Mouse (Mus musculus) lung, postnatal 36 days (tissue): ENCODE measurements around the gene Gsk3a.

Experiments used
- DNase-seq: peaks from one replicate; pipeline ENCODE4 v3.0.0; 2022; ENCODE audit warnings: mixed read lengths

Gene Gsk3a

DNA sequence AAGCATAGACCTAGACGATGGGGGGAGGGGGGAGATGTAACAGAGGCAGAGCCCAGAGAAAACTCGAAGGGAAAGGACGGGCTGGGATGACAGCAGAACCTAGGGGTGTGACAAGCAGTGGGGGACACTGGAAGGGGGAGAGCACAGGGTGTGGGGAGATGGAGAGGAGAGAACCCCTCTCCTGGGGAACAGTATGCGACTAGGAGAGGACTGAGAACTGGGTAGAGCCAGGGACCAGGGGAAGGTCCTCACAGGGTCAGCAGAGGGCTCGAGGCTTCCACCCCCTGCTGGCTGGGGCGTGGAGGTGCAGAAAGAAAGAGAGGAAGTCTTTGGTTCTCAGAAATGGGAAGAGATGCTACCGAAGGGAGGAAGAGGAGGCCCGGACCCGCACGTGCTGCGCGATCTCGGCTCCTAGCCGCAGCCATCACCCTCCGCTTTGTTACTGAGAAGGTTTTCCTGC, 56.3 kb downstream of the Gsk3a start:
- DNase-seq: peak; percentile 35

DNA sequence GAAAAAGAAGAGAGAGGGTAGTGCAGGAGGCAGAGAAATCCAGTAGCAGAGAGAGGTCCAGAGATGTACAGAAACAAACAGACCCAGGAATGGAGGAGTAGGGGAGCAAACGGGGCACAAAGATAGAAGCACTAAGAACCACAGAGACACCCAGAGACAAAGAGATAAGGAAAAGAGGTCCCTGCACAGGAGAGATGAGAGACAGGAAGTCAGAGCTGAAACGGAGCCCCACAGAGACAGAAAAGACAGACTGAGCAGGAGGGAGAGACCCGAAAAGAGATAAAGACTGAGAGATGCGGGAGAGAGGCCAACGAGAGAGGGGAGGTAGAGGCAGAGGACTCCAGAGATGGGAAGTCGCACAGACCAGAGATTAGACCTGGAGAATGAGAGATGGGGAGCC, 57.1 kb downstream of the Gsk3a start:
- DNase-seq: no peak

DNA sequence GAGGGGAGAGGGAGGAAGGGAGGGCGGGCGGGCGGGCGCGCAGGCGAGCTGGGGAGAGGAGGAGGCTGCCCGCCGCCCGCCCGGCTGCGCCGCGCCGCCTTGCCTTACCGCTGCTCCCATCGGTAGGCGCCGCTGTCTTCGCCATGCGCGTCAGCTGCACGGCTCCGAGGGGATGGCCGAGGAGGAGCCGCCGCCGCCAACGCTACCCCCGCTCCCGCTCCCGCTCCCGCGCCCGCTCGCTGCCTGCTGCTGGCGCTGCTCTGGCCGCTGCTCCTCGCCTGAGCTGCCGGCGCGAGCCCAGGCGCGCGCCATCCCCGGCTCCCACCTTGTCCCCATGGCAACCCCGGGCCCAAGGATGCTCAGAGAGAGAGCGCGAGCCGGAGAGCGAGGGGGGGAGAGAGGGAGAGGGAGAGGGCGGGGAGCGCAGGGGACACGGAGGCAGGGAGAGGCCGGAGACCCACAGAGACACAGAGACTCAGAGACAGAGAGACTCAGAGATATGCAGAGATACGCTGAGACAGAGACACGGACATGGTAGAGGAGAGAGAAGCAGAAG, 58.0 kb downstream of the Gsk3a start, which contains the start of gene Pou2f2:
Gene Pou2f2 (minus strand): TSS at position 121 of the 556 bp plus-strand sequence.
- peak; percentile 54 for DNase-seq

DNA sequence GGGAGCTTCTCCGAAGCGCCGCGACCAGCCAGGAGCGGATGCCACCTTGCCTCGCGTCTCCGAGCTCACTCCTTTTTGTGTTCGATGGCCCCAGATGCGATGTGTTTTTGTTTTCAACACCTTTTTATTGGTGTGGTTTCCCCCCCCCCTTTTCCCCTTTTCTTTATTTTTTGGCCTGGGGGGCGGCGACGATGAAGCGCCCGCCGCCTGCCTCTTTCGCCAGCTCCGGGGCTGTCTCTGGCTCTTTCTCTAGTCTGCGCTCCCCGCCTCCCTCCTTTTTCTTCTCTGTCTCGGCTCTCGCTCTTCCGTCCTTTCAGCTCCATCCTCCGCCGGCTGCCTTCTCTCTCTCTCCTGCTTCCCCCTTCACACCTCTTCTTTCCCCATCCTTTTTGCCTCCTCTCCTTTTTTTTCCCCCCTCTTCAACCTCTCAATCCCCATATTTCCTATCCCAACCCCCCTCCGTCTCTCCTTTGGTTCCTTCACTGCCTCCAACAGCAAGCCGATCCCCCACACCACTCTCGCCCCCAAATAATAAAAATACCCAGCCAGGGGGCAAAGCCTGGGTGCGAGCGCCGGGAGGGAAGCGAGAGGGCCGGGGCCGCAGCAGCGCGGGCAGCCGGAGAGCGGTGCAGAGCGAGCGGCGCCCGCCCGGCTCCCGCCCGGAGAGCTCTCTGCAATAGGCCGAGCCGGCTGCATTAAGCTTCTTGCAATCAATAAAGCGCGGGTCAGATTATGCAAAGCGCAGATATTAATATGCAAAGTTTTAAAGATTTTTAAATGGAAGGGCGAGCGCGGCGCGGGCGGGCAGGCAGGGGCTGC, 58.7 kb downstream of the Gsk3a start:
- DNase-seq: no peak

DNA sequence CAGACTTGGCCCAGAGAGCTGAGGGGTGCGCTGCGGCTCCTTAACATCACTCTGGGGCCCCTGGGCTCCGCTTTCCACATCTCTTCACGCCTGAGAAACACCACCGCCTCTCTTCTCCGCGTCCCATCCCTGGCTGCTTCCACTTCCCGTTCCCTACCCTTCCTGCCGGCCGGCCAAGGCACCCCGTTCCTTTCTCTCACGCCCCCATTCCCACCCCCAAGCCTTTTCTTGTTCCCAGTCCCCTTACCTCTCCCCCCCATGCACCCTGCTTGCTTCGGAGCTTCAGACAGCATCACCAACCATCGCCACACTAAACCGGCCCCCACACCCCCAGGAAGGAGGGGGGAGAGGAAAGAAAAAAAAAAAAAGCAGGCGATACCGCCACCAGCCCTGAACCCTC, 59.3 kb downstream of the Gsk3a start:
- DNase-seq: no peak
